Mouse (Mus musculus): ENCODE results near the gene D7Ertd443e. TPM values are rescaled to one million over a fixed set of nuclear protein-coding genes. Genes with fewer than 3 reads are reported as not detected.

Gene D7Ertd443e
- not detected in 2 replicates for polyA plus RNA-seq (2015; fragmentation: Nextera tagmentation; extraction: Ambion mirVana)

DNA sequence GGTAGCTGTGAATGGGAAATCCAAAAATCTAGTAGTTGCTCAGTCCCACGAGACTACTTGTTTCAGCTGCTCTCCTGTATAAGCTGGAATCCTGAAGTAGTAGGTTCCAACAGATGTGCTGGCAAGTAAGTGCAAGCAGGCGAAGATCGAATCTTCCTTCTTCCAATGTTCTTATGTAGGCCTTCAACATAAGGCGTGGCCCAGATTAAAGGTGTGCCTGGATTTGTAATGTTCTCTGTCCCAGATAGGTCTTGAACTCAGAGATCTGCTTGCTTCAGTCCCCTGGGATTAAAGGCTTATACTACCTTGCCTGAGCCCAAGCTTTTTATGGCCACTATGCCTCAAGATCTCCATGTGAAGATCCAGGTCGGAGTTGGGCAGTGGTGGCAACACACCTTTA lies at the start of gene D7Ertd443e:
Gene D7Ertd443e (minus strand): TSS at position 101 of the 400 bp plus-strand sequence.
- Histone ChIP-seq H3K4me3 (ENCODE audit: low read depth, low read length) (no peak within 1 kb of the TSS), H3K4me1 (ENCODE audit: insufficient read depth) (no peaks in the 10 kb centered on the region), H3K27ac (ENCODE audit: low read depth) (no peak within 1 kb of the TSS), H3K36me3 (replicated peaks; ENCODE audit: insufficient read depth, low read length) (no peaks in the 10 kb centered on the region), H3K9me3 (ENCODE audit: low read length) (no peaks in the 10 kb centered on the region), H3K4me2 (ENCODE audit: low read depth, low read length) (no peak within 1 kb of the TSS), H3K27me3 (ENCODE audit: insufficient read depth, low read length) (no peaks in the 10 kb centered on the region), H3K9ac (replicated peaks) (no peak within 1 kb of the TSS)
- DNase-seq (no peak), ATAC-seq (no peak)
- TF ChIP-seq EP300 (IDR thresholded peaks at IDR 0.05; ENCODE audit: low read depth) (no peak), CTCF (IDR thresholded peaks at IDR 0.05; ENCODE audit: low read depth) (no peak)
- 74% methylated on average over 5 of the region's 5 CpGs for WGBS (ENCODE audit: insufficient replicate concordance)

DNA sequence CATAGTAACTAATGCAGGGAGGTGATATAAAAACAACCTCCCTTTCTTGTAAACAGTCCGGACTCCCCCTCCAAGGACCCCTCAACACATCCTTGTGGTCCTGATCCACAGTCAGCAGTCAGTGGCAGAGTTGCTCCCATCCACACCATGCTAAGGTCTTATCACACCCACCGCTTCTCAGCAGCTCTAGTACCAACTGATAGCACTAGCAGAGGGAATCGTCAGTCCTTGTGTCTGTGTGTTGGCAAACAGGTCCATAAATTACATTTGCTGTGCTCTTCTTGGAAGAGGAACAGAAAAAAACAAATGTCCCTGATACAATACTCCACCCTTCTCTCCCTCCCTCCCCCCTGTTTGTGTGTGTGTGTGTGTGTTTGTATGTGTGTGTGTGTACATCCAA lies 46.2 kb upstream of the D7Ertd443e start:
- Histone ChIP-seq H3K9ac (replicated peaks) (no peak overlapping the region), H3K4me2 (ENCODE audit: low read depth, low read length) (no peak overlapping the region), H3K27me3 (ENCODE audit: insufficient read depth, low read length) (no peaks in the 10 kb centered on the region), H3K4me1 (ENCODE audit: insufficient read depth) (no peaks in the 10 kb centered on the region), H3K27ac (ENCODE audit: low read depth) (no peak overlapping the region), H3K4me3 (ENCODE audit: low read depth, low read length) (no peak overlapping the region), H3K9me3 (ENCODE audit: low read length) (no peaks in the 10 kb centered on the region), H3K36me3 (replicated peaks; ENCODE audit: insufficient read depth, low read length) (no peaks in the 10 kb centered on the region)
- TF ChIP-seq CTCF (IDR thresholded peaks at IDR 0.05; ENCODE audit: low read depth) (no peak), EP300 (IDR thresholded peaks at IDR 0.05; ENCODE audit: low read depth) (no peak)
- 68% methylated on average over 3 of the region's 3 CpGs for WGBS (ENCODE audit: insufficient replicate concordance)
- DNase-seq (no peak), ATAC-seq (no peak)

DNA sequence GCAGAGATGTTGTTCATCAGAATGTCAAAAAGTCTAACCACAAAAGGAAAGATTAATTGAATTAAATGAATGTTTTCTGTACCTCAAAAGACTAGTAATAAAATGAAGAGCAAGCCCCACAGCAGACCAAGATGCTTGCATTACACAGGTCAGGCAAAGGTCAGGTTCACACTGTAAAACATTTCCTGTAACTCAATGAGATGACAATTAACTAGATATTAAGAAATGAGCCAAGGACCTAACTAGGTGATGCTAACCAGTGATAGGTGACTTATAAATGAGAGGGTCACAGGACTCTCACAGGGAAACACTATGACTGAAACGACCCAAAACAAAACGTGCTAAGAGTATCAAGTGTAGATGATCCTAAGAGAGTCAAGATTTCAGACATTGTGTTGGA lies 43.2 kb upstream of the D7Ertd443e start:
- H3K4me2 ChIP-seq (ENCODE audit: low read depth, low read length) = no peak overlapping the region
- no peaks in the 10 kb centered on the region for H3K4me1 ChIP-seq (ENCODE audit: insufficient read depth)
- no peaks in the 10 kb centered on the region for H3K9me3 ChIP-seq (ENCODE audit: low read length)
- H3K27me3 ChIP-seq (ENCODE audit: insufficient read depth, low read length) = no peaks in the 10 kb centered on the region
- H3K36me3 ChIP-seq (replicated peaks; ENCODE audit: insufficient read depth, low read length) = no peaks in the 10 kb centered on the region
- no peak for ATAC-seq
- WGBS (ENCODE audit: insufficient replicate concordance) = 85% methylated on average over 2 of the region's 2 CpGs
- DNase-seq = no peak
- TF ChIP-seq CTCF (IDR thresholded peaks at IDR 0.05; ENCODE audit: low read depth) (no peak), EP300 (IDR thresholded peaks at IDR 0.05; ENCODE audit: low read depth) (no peak)
- H3K27ac ChIP-seq (ENCODE audit: low read depth) = no peak overlapping the region
- H3K9ac ChIP-seq (replicated peaks) = no peak overlapping the region
- no peak overlapping the region for H3K4me3 ChIP-seq (ENCODE audit: low read depth, low read length)

DNA sequence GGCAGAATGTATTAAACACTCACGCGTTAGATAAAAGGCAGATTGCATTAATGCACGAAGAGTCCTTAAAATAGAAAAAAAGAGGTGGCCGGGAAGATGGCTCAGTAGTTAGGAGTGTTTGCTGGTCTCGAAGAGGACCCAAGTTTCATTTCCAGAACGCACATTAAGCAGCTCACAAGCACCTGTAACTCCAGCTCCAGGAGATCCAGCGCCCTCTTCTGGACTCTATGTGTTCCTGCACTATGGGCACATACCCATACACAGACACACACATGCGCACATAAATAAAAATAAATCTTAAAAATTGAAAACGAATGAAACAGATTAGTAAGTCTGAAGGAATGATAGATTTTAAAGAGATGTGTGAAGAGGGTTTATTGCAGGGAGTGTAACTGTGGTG lies 29.6 kb upstream of the D7Ertd443e start:
- DNase-seq = no peak
- no peak overlapping the region for H3K27ac ChIP-seq (ENCODE audit: low read depth)
- no peaks in the 10 kb centered on the region for H3K4me1 ChIP-seq (ENCODE audit: insufficient read depth)
- WGBS (ENCODE audit: insufficient replicate concordance) = 85% methylated on average over 9 of the region's 9 CpGs
- no peak for ATAC-seq
- TF ChIP-seq CTCF (IDR thresholded peaks at IDR 0.05; ENCODE audit: low read depth) (0 out of 2 replicates have a peak, but pooled peaks have one; percentile 14), EP300 (IDR thresholded peaks at IDR 0.05; ENCODE audit: low read depth) (no peak)
- H3K9me3 ChIP-seq (ENCODE audit: low read length) = no peaks in the 10 kb centered on the region; the same call in 1 of the 2 replicates
- H3K9ac ChIP-seq (replicated peaks) = no peak overlapping the region
- H3K36me3 ChIP-seq (replicated peaks; ENCODE audit: insufficient read depth, low read length) = no peaks in the 10 kb centered on the region
- no peaks in the 10 kb centered on the region for H3K27me3 ChIP-seq (ENCODE audit: insufficient read depth, low read length)
- no peak overlapping the region for H3K4me2 ChIP-seq (ENCODE audit: low read depth, low read length)
- no peak overlapping the region for H3K4me3 ChIP-seq (ENCODE audit: low read depth, low read length)

- DNase-seq = peak; percentile 42
- no peak for ATAC-seq
- whole genome bisulfite sequencing (ENCODE audit: insufficient replicate concordance) = 33% methylated on average over 14 of the region's 14 CpGs
Measured at GRCm38 (mm10) chr7:134414005-134414690, 28.7 kb upstream of the D7Ertd443e start.

GRCm38 (mm10) chr7:134408641-134409040 lies 23.2 kb upstream of the D7Ertd443e start:
- Histone ChIP-seq H3K9me3 (ENCODE audit: low read length) (no peaks in the 10 kb centered on the region), H3K9ac (replicated peaks) (no peak overlapping the region), H3K36me3 (replicated peaks; ENCODE audit: insufficient read depth, low read length) (no peaks in the 10 kb centered on the region), H3K27ac (ENCODE audit: low read depth) (no peak overlapping the region), H3K4me1 (ENCODE audit: insufficient read depth) (no peaks in the 10 kb centered on the region), H3K27me3 (ENCODE audit: insufficient read depth, low read length) (no peaks in the 10 kb centered on the region), H3K4me3 (ENCODE audit: low read depth, low read length) (no peak overlapping the region), H3K4me2 (ENCODE audit: low read depth, low read length) (no peak overlapping the region)
- no peak for ATAC-seq
- DNase-seq = no peak
- TF ChIP-seq EP300 (IDR thresholded peaks at IDR 0.05; ENCODE audit: low read depth) = no peak
- no peak for TF ChIP-seq CTCF (IDR thresholded peaks at IDR 0.05; ENCODE audit: low read depth)
- 86% methylated on average over 13 of the region's 13 CpGs for WGBS (ENCODE audit: insufficient replicate concordance)

More at GRCm38 (mm10) chr7:134414005-134414690, 28.7 kb upstream of the D7Ertd443e start:
- TF ChIP-seq CTCF (IDR thresholded peaks at IDR 0.05; ENCODE audit: low read depth) (peak; percentile 65), EP300 (IDR thresholded peaks at IDR 0.05; ENCODE audit: low read depth) (no peak)
- H3K36me3 ChIP-seq (replicated peaks; ENCODE audit: insufficient read depth, low read length) = no peaks in the 10 kb centered on the region
- no peaks in the 10 kb centered on the region for H3K27me3 ChIP-seq (ENCODE audit: insufficient read depth, low read length)
- no peak overlapping the region for H3K4me2 ChIP-seq (ENCODE audit: low read depth, low read length)
- no peaks in the 10 kb centered on the region; the same call in 1 of the 2 replicates for H3K9me3 ChIP-seq (ENCODE audit: low read length)
- no peak overlapping the region for H3K27ac ChIP-seq (ENCODE audit: low read depth)
- no peak overlapping the region for H3K9ac ChIP-seq (replicated peaks)
- H3K4me3 ChIP-seq (ENCODE audit: low read depth, low read length) = no peak overlapping the region
- H3K4me1 ChIP-seq (ENCODE audit: insufficient read depth) = no peaks in the 10 kb centered on the region

Measured in liver, postnatal 0 days (tissue).